Mouse (Mus musculus) neural tube, embryonic 11.5 days (tissue): Measurements from ENCODE around the gene Metap1. TPM values are rescaled to one million over a fixed set of nuclear protein-coding genes. Genes with fewer than 3 reads are reported as not detected.

ENCODE experiments used
- ATAC-seq: fragments of 200-750 bp; cut with Nextera tagmentation; 2 replicates; pipeline ENCODE4 v1.8.0; 2017; ENCODE audit warnings: moderate number of reproducible peaks, mild to moderate bottlenecking, moderate TSS enrichment, moderate library complexity; ENCODE audit not compliant: insufficient read depth, low FRiP score, low TSS enrichment
- DNase-seq: peaks from one replicate; pipeline ENCODE4 v3.0.0-alpha.2; 2015; ENCODE audit warnings: low spot score
- H3K27ac ChIP-seq: fragments of 300-500 bp; sonication (generic); 2 replicates; pipeline ENCODE4 v1.5.1; 2014; ENCODE audit warnings: low read depth, mild to moderate bottlenecking, low read length
- H3K27me3 ChIP-seq: fragments of 300-500 bp; sonication (generic); 2 replicates; pipeline ENCODE4 v1.6.1; 2014; ENCODE audit warnings: mild to moderate bottlenecking, low read length, mixed read lengths; ENCODE audit not compliant: control insufficient read depth, insufficient read depth
- H3K36me3 ChIP-seq: fragments of 300-500 bp; sonication (generic); 2 replicates; pipeline ENCODE4 v1.6.1; 2014; ENCODE audit warnings: mild to moderate bottlenecking, low read length, moderate library complexity, mixed read lengths; ENCODE audit not compliant: control insufficient read depth, insufficient read depth
- H3K4me1 ChIP-seq: fragments of 300-500 bp; sonication (generic); 2 replicates; pipeline ENCODE4 v1.6.1; 2014; ENCODE audit warnings: low read length, mixed read lengths; ENCODE audit not compliant: control insufficient read depth, insufficient read depth
- H3K4me2 ChIP-seq: fragments of 300-500 bp; sonication (generic); 2 replicates; pipeline ENCODE4 v1.6.1; 2014; ENCODE audit warnings: low read depth, mild to moderate bottlenecking, moderate library complexity
- H3K4me3 ChIP-seq: fragments of 300-500 bp; sonication (generic); 2 replicates; pipeline ENCODE4 v1.5.1; 2014; ENCODE audit warnings: low read depth, low read length
- H3K9ac ChIP-seq: fragments of 300-500 bp; sonication (generic); 2 replicates; pipeline ENCODE4 v1.6.1; 2014; ENCODE audit warnings: mild to moderate bottlenecking, low read length
- H3K9me3 ChIP-seq: fragments of 300-500 bp; sonication (generic); 2 replicates; pipeline ENCODE4 v1.6.1; 2016; ENCODE audit warnings: low read length; ENCODE audit not compliant: control insufficient read depth
- WGBS: fragments of 180-500 bp; shearing (Covaris S2); extraction: QIAGEN DNeasy Blood & Tissue Kit; methylation state at CpG from one replicate; pipeline ENCODE4 v1.1.7; 2014; 5-methylcytosine and 5-hydroxymethylcytosine counted together
- polyA plus RNA-seq: library from polyadenylated mRNA; unstranded; fragments of >200 nt; fragmentation: Nextera tagmentation; extraction: Ambion mirVana; gene quantifications from 2 replicates; pipeline ENCODE4 v1.2.1, GENCODE M21; 2014

Gene Metap1
- polyA plus RNA-seq, 1 experiment from 2014 or later, result 69.0 TPM

DNA sequence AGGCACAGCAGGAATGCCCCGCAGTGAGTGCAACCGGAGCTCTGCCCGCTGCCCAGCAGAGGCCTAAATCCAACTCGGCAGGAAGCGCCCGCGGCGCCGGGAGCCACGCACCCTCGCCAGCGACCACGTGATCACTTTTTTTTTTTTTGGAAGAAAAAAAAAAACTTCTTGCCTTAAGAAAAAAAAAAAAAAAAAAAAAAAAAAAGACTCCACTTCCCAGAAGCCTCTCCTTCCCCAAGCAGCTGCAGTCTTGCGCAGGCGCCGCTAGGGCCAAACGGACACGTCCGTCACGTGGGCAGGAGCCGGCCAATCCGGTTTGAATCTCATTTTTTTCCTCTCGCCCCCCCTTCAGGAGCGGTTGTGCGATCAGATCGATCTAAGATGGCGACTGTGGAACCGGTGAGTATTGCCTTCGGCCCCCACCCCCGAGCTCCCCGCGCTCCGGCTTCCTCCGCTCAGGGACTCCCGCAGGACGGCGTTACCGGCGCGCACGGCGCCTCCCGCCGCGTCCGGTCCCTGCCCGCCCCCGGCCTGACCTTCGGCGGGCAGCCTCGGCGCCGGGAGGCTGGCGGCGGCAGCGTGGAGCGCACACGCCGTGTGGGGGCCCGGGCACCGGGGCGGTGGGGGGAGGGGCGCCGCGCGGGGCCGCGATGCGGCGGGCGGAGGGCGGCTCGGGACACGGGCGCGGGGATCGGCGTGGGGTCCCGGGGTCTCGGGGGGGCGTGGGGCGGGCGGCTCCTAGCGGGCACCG, 37.8 kb upstream of the Metap1 start:
- DNase-seq, result peak; percentile 98
- under 1% methylated on average over 47 of the region's 85 CpGs for WGBS
- peak; percentile 90 for ATAC-seq

DNA sequence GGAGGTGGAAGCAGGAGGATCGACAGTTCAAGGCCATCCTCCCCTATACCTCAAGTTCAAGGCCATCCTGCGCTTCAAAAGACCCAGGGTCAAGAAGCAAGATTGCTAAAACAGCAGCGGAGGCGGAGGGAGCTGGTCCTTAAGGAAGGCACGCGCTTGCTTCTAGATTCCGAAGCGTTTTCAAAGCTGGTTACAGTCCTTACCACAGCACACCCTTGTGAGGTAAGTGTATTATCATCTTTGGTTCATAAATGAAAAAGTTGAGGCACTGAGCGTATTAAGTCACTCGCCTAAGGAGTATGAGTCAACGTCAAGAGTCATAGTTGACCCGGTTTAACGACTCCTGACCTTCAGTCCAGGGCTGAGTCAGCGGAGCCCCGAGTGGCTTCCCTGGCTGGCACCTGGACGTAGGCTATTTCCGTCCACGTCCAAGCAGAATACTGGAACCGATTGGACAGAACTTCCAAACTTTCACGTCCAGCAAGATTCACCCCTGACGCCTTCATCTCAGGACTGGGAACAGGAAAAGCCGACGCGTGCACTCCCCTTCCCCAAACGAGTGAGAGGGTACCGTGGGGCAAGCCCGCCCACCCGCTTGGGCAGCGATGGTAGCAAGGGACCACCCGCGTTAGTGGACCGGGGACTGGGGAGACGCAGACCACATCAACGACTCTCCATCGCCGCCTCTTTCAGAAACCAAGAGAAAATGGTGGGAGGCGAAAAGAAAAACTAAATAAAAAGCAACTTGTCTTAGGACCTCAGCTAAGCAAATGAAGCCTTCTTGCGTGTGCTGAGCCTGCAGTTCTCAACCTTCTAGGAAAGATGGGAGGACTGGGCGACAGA, 37.0 kb upstream of the Metap1 start, which contains the start of gene Eif4e:
Gene Eif4e (plus strand): TSS at position 107 of the 843 bp plus-strand sequence.
- 2% methylated on average over 39 of the region's 39 CpGs for WGBS
- no peaks in the 10 kb centered on the region for H3K27me3 ChIP-seq
- DNase-seq (peak; percentile 25), ATAC-seq (peak; percentile 42)
- no peaks in the 10 kb centered on the region for H3K36me3 ChIP-seq
- no peaks in the 10 kb centered on the region for H3K9me3 ChIP-seq
- H3K4me1 ChIP-seq, result peaks cover 13% of the 10 kb centered on the region; the same call in 1 of the 2 replicates
- H3K4me3 ChIP-seq, result peak within 1 kb of the TSS; percentile 99
- peak within 1 kb of the TSS; percentile 70 for H3K9ac ChIP-seq
- peak within 1 kb of the TSS; percentile 72 for H3K27ac ChIP-seq
- peak within 1 kb of the TSS; percentile 78 for H3K4me2 ChIP-seq

More for the DNA sequence above, 37.8 kb upstream of the Metap1 start:
- Histone ChIP-seq H3K9me3 (no peaks in the 10 kb centered on the region), H3K4me2 (peak overlapping the region; percentile 78), H3K36me3 (no peaks in the 10 kb centered on the region), H3K9ac (peak overlapping the region; percentile 95), H3K4me3 (peak overlapping the region; percentile 99), H3K27ac (peak overlapping the region; percentile 97), H3K27me3 (no peaks in the 10 kb centered on the region), H3K4me1 (peaks cover 13% of the 10 kb centered on the region; the same call in 1 of the 2 replicates)

DNA sequence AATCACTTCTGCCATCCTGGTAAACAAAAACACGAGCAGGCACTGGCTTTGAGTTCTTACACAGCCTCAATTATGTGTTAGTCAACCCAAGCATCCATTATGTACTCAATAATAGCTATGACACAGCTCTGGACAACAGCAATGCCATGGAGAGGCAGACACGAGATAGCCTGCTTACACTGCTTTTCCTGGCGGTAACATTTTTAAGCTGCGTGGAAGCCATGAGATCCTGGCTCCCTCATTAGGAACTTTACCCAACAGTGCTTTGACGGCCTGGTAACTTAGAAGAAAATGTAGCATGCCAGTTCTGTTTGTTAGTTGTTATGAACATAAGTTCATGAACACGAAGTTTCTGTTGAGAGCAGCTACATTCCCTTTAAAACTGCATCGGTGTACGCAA, 36.2 kb upstream of the Metap1 start:
- Histone ChIP-seq H3K36me3 (no peaks in the 10 kb centered on the region), H3K27ac (no peak overlapping the region), H3K4me2 (peak overlapping the region; percentile 78; the same call in 1 of the 2 replicates), H3K4me3 (no peak overlapping the region), H3K4me1 (peaks cover 9% of the 10 kb centered on the region; the same call in 1 of the 2 replicates), H3K9me3 (no peaks in the 10 kb centered on the region), H3K9ac (no peak overlapping the region; the same call in 1 of the 2 replicates), H3K27me3 (no peaks in the 10 kb centered on the region)
- ATAC-seq (no peak), DNase-seq (no peak)
- WGBS, result 50% methylated on average over 8 of the region's 8 CpGs

DNA sequence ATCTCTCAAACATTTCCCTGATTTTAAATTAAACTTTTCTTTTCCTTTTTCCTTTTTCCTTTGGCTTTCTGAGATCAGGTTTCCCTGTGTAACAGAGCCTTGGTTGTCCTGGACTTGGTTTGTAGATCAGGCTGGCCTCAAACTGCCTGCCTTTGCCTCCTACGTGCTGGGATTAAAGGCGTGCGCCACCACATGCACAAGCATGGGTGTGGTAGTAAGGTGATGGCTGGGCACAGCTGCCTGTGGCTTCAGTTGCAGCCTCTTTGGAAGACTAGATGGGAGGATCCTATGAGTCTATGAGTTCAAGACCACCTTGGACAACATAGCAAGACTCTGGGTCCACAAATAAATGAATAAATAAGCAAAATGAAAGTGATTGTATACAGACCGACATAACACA, 34.6 kb upstream of the Metap1 start:
- WGBS, result 97% methylated on average over 4 of the region's 4 CpGs
- H3K9me3 ChIP-seq, result no peaks in the 10 kb centered on the region
- H3K36me3 ChIP-seq, result no peaks in the 10 kb centered on the region
- H3K27ac ChIP-seq, result no peak overlapping the region
- no peak overlapping the region for H3K4me3 ChIP-seq
- ATAC-seq (no peak), DNase-seq (no peak)
- H3K27me3 ChIP-seq, result no peaks in the 10 kb centered on the region
- no peak overlapping the region for H3K9ac ChIP-seq
- no peak overlapping the region for H3K4me2 ChIP-seq
- peaks cover 9% of the 10 kb centered on the region; the same call in 1 of the 2 replicates for H3K4me1 ChIP-seq

DNA sequence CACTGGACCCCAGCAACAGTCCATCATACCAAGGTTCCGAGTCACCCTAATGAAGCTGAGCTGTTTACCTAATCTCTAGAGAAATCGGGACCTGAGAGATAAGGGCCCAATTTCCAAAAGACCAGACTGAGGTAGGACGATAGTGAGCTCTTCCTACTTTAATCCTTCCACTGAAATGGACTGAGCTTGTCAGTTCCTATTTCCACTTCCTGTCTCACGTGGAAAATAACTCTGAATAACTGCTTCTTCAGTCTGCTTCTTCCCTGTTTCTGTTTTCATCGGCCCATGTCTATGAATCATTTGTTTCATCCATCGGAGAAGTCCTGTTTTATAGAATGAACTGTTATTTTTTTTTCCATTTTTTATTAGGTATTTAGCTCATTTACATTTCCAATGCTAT, 29.9 kb upstream of the Metap1 start:
- no peaks in the 10 kb centered on the region for H3K36me3 ChIP-seq
- H3K9me3 ChIP-seq, result no peaks in the 10 kb centered on the region
- H3K4me2 ChIP-seq, result no peak overlapping the region
- H3K27ac ChIP-seq, result no peak overlapping the region
- DNase-seq (no peak), ATAC-seq (no peak)
- WGBS, result 86% methylated on average over 6 of the region's 6 CpGs
- no peak overlapping the region for H3K4me3 ChIP-seq
- peaks cover 14% of the 10 kb centered on the region for H3K4me1 ChIP-seq
- no peak overlapping the region for H3K9ac ChIP-seq
- no peaks in the 10 kb centered on the region for H3K27me3 ChIP-seq

DNA sequence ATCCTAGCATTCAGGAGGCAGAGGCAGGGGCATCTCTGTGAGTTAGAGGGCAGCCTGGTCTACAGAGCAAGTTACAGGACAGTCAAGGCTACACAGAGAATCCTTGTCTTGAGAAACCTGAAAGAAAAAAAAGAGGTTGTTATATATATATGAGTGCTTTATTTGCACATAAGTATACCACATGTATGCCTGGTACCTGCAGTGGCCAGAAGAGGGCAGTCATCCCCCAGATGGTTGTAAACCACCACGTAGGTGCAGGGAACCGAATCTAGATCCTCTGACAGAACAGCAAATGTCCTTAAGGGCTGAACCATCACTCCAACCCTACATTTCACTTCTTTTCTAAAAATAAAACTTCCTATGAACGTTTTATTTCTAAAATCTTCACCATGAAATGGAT, 28.6 kb upstream of the Metap1 start:
- DNase-seq, result no peak
- Histone ChIP-seq H3K4me3 (no peak overlapping the region), H3K27me3 (no peaks in the 10 kb centered on the region), H3K36me3 (no peaks in the 10 kb centered on the region), H3K4me2 (no peak overlapping the region), H3K9ac (no peak overlapping the region), H3K9me3 (no peaks in the 10 kb centered on the region), H3K27ac (no peak overlapping the region), H3K4me1 (peaks cover 20% of the 10 kb centered on the region)
- 61% methylated on average over 3 of the region's 3 CpGs for WGBS
- no peak for ATAC-seq

DNA sequence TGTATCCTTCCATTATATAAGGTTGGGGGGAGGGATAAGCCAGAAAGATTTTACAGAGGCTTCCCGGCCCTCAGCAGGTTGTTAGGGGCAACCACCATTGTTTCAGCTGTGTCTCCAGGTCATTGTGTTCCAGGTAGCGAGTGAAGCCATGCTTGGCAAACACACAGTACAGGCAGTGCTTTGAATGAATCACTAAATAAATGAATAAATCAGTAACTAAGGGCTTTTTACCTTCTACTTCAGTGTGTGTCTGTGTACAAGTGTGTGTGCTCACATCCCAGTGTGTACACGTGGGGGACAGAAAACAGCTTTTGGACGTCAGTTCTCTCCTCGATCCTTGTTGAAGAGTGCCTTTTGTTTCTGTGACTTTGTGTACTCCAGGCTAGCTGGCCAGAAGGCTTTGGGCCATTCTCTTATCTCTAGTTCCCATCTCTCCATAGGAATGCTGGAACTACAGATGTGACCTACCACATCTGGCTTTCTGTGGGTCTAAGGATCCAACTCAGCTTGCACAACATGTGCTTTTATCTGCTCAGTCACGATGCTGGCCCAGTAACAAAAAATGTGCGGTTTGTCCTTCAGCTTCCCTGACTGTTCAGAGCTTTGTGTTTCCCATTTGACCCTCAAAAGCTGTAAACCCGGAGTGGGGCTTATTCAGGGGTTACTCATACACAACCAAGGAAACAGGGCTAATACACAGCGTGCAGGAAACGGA, 26.5 kb upstream of the Metap1 start:
- Histone ChIP-seq H3K9ac (no peak overlapping the region), H3K9me3 (no peaks in the 10 kb centered on the region), H3K36me3 (no peaks in the 10 kb centered on the region), H3K4me3 (no peak overlapping the region), H3K27me3 (no peaks in the 10 kb centered on the region), H3K4me1 (peaks cover 20% of the 10 kb centered on the region), H3K4me2 (no peak overlapping the region), H3K27ac (0 out of 2 replicates have a peak overlapping the region, but pooled peaks have one; percentile 23)
- DNase-seq, result peak; percentile 47
- ATAC-seq, result peak; percentile 22
- WGBS, result 46% methylated on average over 10 of the region's 10 CpGs

DNA sequence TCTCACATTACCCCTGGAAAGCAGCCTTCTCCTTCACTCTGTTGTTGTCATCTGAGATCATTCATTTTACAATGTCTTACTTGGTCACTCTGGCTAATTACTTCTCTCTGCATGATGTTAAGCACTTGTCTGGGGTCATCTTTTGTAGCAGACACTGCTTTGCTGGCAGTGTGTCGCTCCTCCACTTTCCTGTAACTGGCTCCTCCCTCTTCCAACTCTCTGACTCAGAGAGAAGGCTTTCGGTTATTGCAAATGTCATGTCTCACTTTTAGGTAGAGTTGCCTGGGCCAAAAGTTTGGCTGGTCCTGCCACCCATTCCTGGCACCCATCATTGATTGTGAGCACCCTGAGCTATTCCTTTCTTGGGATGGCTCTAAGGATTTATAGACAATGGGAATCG, 25.4 kb upstream of the Metap1 start:
- Histone ChIP-seq H3K9me3 (no peaks in the 10 kb centered on the region), H3K4me1 (peaks cover 20% of the 10 kb centered on the region), H3K4me3 (no peak overlapping the region), H3K4me2 (no peak overlapping the region), H3K36me3 (no peaks in the 10 kb centered on the region), H3K27me3 (no peaks in the 10 kb centered on the region), H3K27ac (0 out of 2 replicates have a peak overlapping the region, but pooled peaks have one; percentile 10), H3K9ac (no peak overlapping the region)
- ATAC-seq (no peak), DNase-seq (no peak)
- 48% methylated on average over 3 of the region's 3 CpGs for WGBS
